Mouse (Mus musculus) erythroblast, embryonic 14.5 days (primary cell): ENCODE measurements around the gene Siva1.

Experiments
- GATA1 ChIP-seq: IDR thresholded peaks from 2 replicates; pipeline ENCODE4 v1.6.1; 2012; ENCODE audit warnings: low read length, inconsistent platforms, mixed read lengths
- TAL1 ChIP-seq: IDR thresholded peaks from 3 replicates; pipeline ENCODE4 v1.6.1; 2012; ENCODE audit warnings: low read length, inconsistent platforms, mixed read lengths

GRCm38 (mm10) chr12:112675245-112676035 is 31.0 kb downstream of the Siva1 start:
- TF ChIP-seq GATA1 (no peak), TAL1 (no peak)
